Mouse (Mus musculus): ENCODE measurements around the gene Arhgap40.
A peak's percentile ranks its signal among the peaks of the same experiment; 100 is the strongest.

Arhgap40 gene

GRCm38 (mm10) chr2:158512528-158512927 is at the start of gene Arhgap40:
Gene Arhgap40, plus strand, starts transcription at chr2:158512796.
- no peak for DNase-seq (ENCODE audit: low spot score in 2 of 2)

GRCm38 (mm10) chr2:158474159-158474558 is 38.4 kb upstream of the Arhgap40 start:
- DNase-seq (ENCODE audit: low spot score in 2 of 2), result no peak

GRCm38 (mm10) chr2:158477640-158478039 is 35.0 kb upstream of the Arhgap40 start:
- DNase-seq (ENCODE audit: low spot score in 2 of 2), result no peak

GRCm38 (mm10) chr2:158498457-158498856 is 14.1 kb upstream of the Arhgap40 start:
- DNase-seq (ENCODE audit: low spot score in 2 of 2), result no peak

GRCm38 (mm10) chr2:158501836-158502812 is 10.5 kb upstream of the Arhgap40 start, which contains the start of gene Adig:
Gene Adig, plus strand, starts transcription at chr2:158502612.
- no peak for DNase-seq (ENCODE audit: low spot score in 2 of 2)

GRCm38 (mm10) chr2:158503226-158503625 is 9.4 kb upstream of the Arhgap40 start:
- no peak for DNase-seq (ENCODE audit: low spot score in 2 of 2)

GRCm38 (mm10) chr2:158503671-158504070 is 8.9 kb upstream of the Arhgap40 start:
- DNase-seq (ENCODE audit: low spot score in 2 of 2), result no peak

GRCm38 (mm10) chr2:158506475-158506874 is 6.1 kb upstream of the Arhgap40 start:
- no peak for DNase-seq (ENCODE audit: low spot score in 2 of 2)

GRCm38 (mm10) chr2:158507046-158507445 is 5.5 kb upstream of the Arhgap40 start:
- DNase-seq (ENCODE audit: low spot score in 2 of 2), result no peak

- no peak for DNase-seq (ENCODE audit: low spot score in 2 of 2)
These were observed 1.9 kb upstream of the Arhgap40 start for GRCm38 (mm10) chr2:158510665-158511064.

GRCm38 (mm10) chr2:158513821-158514336 is 1.3 kb downstream of the Arhgap40 start:
- no peak for DNase-seq (ENCODE audit: low spot score in 2 of 2)

GRCm38 (mm10) chr2:158518583-158518982 is 6.0 kb downstream of the Arhgap40 start:
- DNase-seq (ENCODE audit: low spot score in 2 of 2), result no peak

GRCm38 (mm10) chr2:158519071-158519470 is 6.5 kb downstream of the Arhgap40 start:
- no peak for DNase-seq (ENCODE audit: low spot score in 2 of 2)

GRCm38 (mm10) chr2:158519800-158520199 is 7.2 kb downstream of the Arhgap40 start:
- DNase-seq (ENCODE audit: low spot score in 2 of 2), result no peak

GRCm38 (mm10) chr2:158523060-158523459 is 10.5 kb downstream of the Arhgap40 start:
- DNase-seq (ENCODE audit: low spot score in 2 of 2), result no peak

- DNase-seq (ENCODE audit: low spot score in 2 of 2), result no peak
These were observed 11.7 kb downstream of the Arhgap40 start for GRCm38 (mm10) chr2:158524129-158524860.

- DNase-seq (ENCODE audit: low spot score in 2 of 2), result peak; percentile 38 to 62
These were observed 21.5 kb downstream of the Arhgap40 start for GRCm38 (mm10) chr2:158534090-158534489.

- DNase-seq (ENCODE audit: low spot score in 2 of 2), result no peak
These were observed 22.0 kb downstream of the Arhgap40 start for GRCm38 (mm10) chr2:158534559-158534958.

GRCm38 (mm10) chr2:158539433-158540305 is 27.1 kb downstream of the Arhgap40 start:
- no peak for DNase-seq (ENCODE audit: low spot score in 2 of 2)

- DNase-seq (ENCODE audit: low spot score in 2 of 2), result no peak
These were observed 28.7 kb downstream of the Arhgap40 start for GRCm38 (mm10) chr2:158541286-158541685.

GRCm38 (mm10) chr2:158545266-158545665 is 32.7 kb downstream of the Arhgap40 start:
- DNase-seq (ENCODE audit: low spot score in 2 of 2), result no peak
